Mouse (Mus musculus) forebrain, postnatal 0 days (tissue): ENCODE results near the gene Gfpt2. TPM values are rescaled to one million over a fixed set of nuclear protein-coding genes. Genes with fewer than 3 reads are reported as not detected.

Source experiments
- ATAC-seq: fragments of 200-750 bp; cut with Nextera tagmentation; 2 replicates; pipeline ENCODE4 v1.8.0; 2017; ENCODE audit warnings: mild to moderate bottlenecking, moderate library complexity
- DNase-seq: peaks from one replicate; pipeline ENCODE4 v3.0.0-alpha.2; 2015
- H3K27ac ChIP-seq: fragments of 300-500 bp; sonication (generic); 2 replicates; pipeline ENCODE4 v1.5.1; 2014; ENCODE audit warnings: low read depth, mild to moderate bottlenecking, antibody characterized with exemption, low read length, moderate library complexity, mixed read lengths
- H3K27me3 ChIP-seq: fragments of 300-500 bp; sonication (generic); 2 replicates; pipeline ENCODE4 v1.6.1; 2014; ENCODE audit warnings: mild to moderate bottlenecking, low read length, mixed read lengths; ENCODE audit not compliant: insufficient read depth
- H3K36me3 ChIP-seq: fragments of 300-500 bp; sonication (generic); 2 replicates; pipeline ENCODE4 v1.6.1; 2014; ENCODE audit warnings: mild to moderate bottlenecking, moderate library complexity; ENCODE audit not compliant: insufficient read depth
- H3K4me1 ChIP-seq: fragments of 300-500 bp; sonication (generic); 2 replicates; pipeline ENCODE4 v1.6.1; 2014; ENCODE audit warnings: antibody characterized with exemption; ENCODE audit not compliant: insufficient read depth
- H3K4me2 ChIP-seq: fragments of 300-500 bp; sonication (generic); 2 replicates; pipeline ENCODE4 v1.6.1; 2014; ENCODE audit warnings: low read depth, mild to moderate bottlenecking, moderate library complexity
- H3K4me3 ChIP-seq: fragments of 300-500 bp; sonication (generic); 2 replicates; pipeline ENCODE4 v1.5.1; 2014; ENCODE audit warnings: low read depth, low read length, mixed read lengths
- H3K9ac ChIP-seq: fragments of 300-500 bp; sonication (generic); 2 replicates; pipeline ENCODE4 v1.6.1; 2014; ENCODE audit warnings: mild to moderate bottlenecking
- H3K9me3 ChIP-seq: fragments of 300-500 bp; sonication (generic); 2 replicates; pipeline ENCODE4 v1.6.1; 2016; ENCODE audit warnings: low read length
- CTCF ChIP-seq: sonication (generic); IDR thresholded peaks from 2 replicates; pipeline ENCODE4 v1.5.1; 2016; ENCODE audit warnings: antibody characterized with exemption, control low read depth, low read depth
- WGBS: fragments of 180-500 bp; shearing (Covaris S2); extraction: QIAGEN DNeasy Blood & Tissue Kit; methylation state at CpG from one replicate; pipeline ENCODE4 v1.1.7; 2014; 5-methylcytosine and 5-hydroxymethylcytosine counted together
- microRNA-seq, 2 experiments: library from miRNA; unstranded; fragments of <30 nt; microRNA quantifications; one replicate each; pipeline ENCODE4; 2016
- polyA plus RNA-seq: library from polyadenylated mRNA; unstranded; fragments of >200 nt; fragmentation: Nextera tagmentation; extraction: Ambion mirVana; gene quantifications from 2 replicates; pipeline ENCODE4 v1.2.1, GENCODE M21; 2015
- total RNA-seq: library from RNA; depleted of rRNA; stranded (reverse); fragments of >200 nt; gene quantifications from 2 replicates; pipeline ENCODE4 v1.2.3, GENCODE M21; 2014; rRNA removed

Gfpt2 gene
- total and polyA plus RNA-seq, 2 experiments from 2014 or later = 5.5 to 7.4 TPM

DNA sequence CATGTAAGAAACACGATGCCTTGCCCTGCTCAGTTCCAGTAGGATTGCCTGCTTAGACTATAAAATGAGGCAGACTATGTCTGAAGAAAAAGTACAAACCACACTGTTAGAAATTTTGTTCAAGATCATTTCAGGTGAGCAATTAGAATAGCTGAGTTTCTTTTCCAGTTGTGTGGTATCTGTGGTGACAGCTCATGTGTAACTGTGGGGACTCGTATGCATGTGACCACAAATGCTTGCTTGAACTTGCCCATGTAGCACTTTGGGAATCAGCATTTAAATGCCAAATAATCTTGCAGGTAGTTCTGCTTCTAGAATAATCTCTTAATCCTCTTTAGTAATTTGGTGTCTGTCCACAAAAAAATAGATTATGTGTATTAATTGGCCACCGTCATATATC is 89.4 kb downstream of the Gfpt2 start:
- Histone ChIP-seq H3K27me3 (no peaks in the 10 kb centered on the region), H3K9me3 (no peaks in the 10 kb centered on the region), H3K4me3 (no peak overlapping the region), H3K4me1 (no peaks in the 10 kb centered on the region), H3K36me3 (peaks cover 60% of the 10 kb centered on the region), H3K27ac (no peak overlapping the region), H3K9ac (no peak overlapping the region), H3K4me2 (no peak overlapping the region)
- ATAC-seq (no peak), DNase-seq (no peak)
- no peak for TF ChIP-seq CTCF
- WGBS = 97% methylated on average over 3 of the region's 3 CpGs

Small RNA genes lying within 50 kb of the gene (microRNA-seq; reads per million reads assigned to microRNA genes)
- gene Gm23813 = 0 reads per million in 2 experiments

Other genes starting within 250 kb of the Gfpt2 start
- not detected in 2 replicates for gene Olfr1380, start 237.3 kb upstream of the Gfpt2 start, total RNA-seq
- not detected in 2 replicates for gene Olfr1380, start 237.3 kb upstream of the Gfpt2 start, polyA plus RNA-seq
- gene Flt4, start 184.9 kb upstream of the Gfpt2 start, total RNA-seq = 2.2 and 2.9 TPM in 2 replicates
- gene Flt4, start 184.9 kb upstream of the Gfpt2 start, polyA plus RNA-seq = 1.0 and 1.1 TPM in 2 replicates
- 2.7 TPM in 1 of 2 replicates, not detected in the other for gene Scgb3a1, start 130.6 kb upstream of the Gfpt2 start, total RNA-seq
- 0.44 TPM in 1 of 2 replicates, not detected in the other for gene Scgb3a1, start 130.6 kb upstream of the Gfpt2 start, polyA plus RNA-seq
- 45.4 and 63.9 TPM in 2 replicates for gene Cnot6, start 81.5 kb upstream of the Gfpt2 start, total RNA-seq
- 19.4 and 31.9 TPM in 2 replicates for gene Cnot6, start 81.5 kb upstream of the Gfpt2 start, polyA plus RNA-seq
- 92.3 and 123 TPM in 2 replicates for gene Mapk9, start 52.6 kb downstream of the Gfpt2 start, total RNA-seq
- 41.5 and 55.6 TPM in 2 replicates for gene Mapk9, start 52.6 kb downstream of the Gfpt2 start, polyA plus RNA-seq
- gene Rasgef1c, start 107.7 kb downstream of the Gfpt2 start, total RNA-seq = 28.3 and 36.1 TPM in 2 replicates
- 24.9 and 30.8 TPM in 2 replicates for gene Rasgef1c, start 107.7 kb downstream of the Gfpt2 start, polyA plus RNA-seq
- 97.9 and 116 TPM in 2 replicates for gene Rnf130, start 231.2 kb downstream of the Gfpt2 start, total RNA-seq
- 47.9 and 61.1 TPM in 2 replicates for gene Rnf130, start 231.2 kb downstream of the Gfpt2 start, polyA plus RNA-seq